Mouse (Mus musculus) forebrain, embryonic 10.5 days (tissue): ENCODE measurements around the gene Amotl2. TPM values are rescaled to one million over a fixed set of nuclear protein-coding genes. Genes with fewer than 3 reads are reported as not detected.

Experiments
- DNase-seq: peaks from one replicate; pipeline ENCODE4 v3.0.0-alpha.2; 2017; ENCODE audit warnings: low spot score; ENCODE audit errors: extremely low spot score
- H3K27ac ChIP-seq: fragments of 300-500 bp; sonication (generic); 2 replicates; pipeline ENCODE4 v1.5.1; 2016; ENCODE audit warnings: mild to moderate bottlenecking
- H3K27me3 ChIP-seq: fragments of 300-500 bp; sonication (generic); 2 replicates; pipeline ENCODE4 v1.6.1; 2016; ENCODE audit warnings: mild to moderate bottlenecking; ENCODE audit not compliant: poor library complexity, severe bottlenecking
- H3K36me3 ChIP-seq: fragments of 300-500 bp; sonication (generic); replicated peaks from 2 replicates; pipeline ENCODE4 v1.6.1; 2016; ENCODE audit warnings: mild to moderate bottlenecking, moderate library complexity
- H3K4me1 ChIP-seq: fragments of 300-500 bp; sonication (generic); 2 replicates; pipeline ENCODE4 v1.6.1; 2016
- H3K4me3 ChIP-seq: fragments of 300-500 bp; sonication (generic); 2 replicates; pipeline ENCODE4 v1.5.1; 2016; ENCODE audit warnings: mild to moderate bottlenecking, moderate library complexity
- H3K9me3 ChIP-seq: fragments of 300-500 bp; sonication (generic); 2 replicates; pipeline ENCODE4 v1.6.1; 2016; ENCODE audit warnings: mild to moderate bottlenecking, moderate library complexity
- WGBS: fragments of 180-500 bp; shearing (Covaris S2); methylation state at CpG from one replicate; pipeline ENCODE4 v1.1.7; 2016; 5-methylcytosine and 5-hydroxymethylcytosine counted together
- polyA plus RNA-seq: library from polyadenylated mRNA; unstranded; fragments of >200 nt; fragmentation: Nextera tagmentation; extraction: Ambion mirVana; gene quantifications from 2 replicates; pipeline ENCODE4 v1.2.1, GENCODE M21; 2016

The Amotl2 gene
- polyA plus RNA-seq, 1 experiment from 2014 or later, result 49.9 TPM

DNA sequence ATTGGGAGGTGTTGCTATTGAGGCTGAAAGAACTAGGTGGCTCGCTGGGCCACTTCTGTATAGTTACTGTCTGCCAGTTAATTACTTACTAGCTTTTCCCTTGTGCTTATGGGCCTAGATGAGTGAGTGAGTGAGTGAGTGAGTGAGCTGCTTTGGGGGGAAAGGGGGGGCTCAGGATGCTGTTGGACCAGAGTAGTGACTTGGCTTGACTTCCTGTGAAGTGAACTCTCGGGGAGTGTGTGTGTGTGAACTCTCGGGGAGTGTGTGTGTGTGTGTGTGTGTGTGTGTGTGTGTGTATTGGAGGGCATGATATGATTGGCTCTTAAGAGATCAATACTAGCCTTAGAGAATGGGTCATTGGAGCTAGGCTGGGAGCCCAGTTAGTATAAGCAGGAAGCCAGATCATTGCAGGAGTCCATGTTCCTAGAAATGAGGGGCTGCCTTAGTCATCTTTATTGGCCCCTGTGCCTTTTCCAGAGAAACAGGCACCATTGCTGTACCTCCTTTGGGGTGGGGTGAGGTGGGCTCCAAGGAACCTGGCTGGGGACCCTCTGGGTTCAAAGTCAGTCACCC, 5.0 kb downstream of the Amotl2 start:
- Histone ChIP-seq H3K27ac (peak overlapping the region; percentile 79), H3K36me3 (peaks cover 68% of the 10 kb centered on the region)
- no peak for DNase-seq

DNA sequence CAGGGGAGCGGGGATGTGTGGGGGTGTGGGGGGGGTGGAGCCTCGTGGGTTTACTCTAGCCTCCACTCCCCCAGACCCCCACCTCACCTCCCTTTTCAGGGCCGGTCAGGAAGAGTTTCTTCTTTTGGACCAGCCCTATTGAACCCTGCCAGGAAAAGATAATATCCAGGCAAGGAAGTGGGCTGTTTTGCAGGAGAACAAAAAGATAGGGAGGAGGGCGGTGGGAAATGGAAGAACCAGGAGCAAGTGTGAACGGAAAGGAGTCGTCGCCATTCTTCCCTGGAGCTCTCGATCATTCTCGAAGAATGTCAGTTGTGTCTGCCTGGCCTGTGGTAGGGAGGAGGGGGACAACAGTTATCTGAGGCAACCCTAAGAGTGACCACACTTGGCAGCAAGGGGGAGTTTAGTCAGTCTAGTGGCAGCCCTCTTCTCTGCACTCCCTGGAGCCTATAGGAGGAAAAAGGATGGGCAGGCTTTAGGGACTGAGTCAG, 5.6 kb downstream of the Amotl2 start:
- peaks cover 74% of the 10 kb centered on the region for H3K36me3 ChIP-seq
- H3K4me3 ChIP-seq, result peak overlapping the region; percentile 67
- peak overlapping the region; percentile 79 for H3K27ac ChIP-seq
- H3K9me3 ChIP-seq, result no peaks in the 10 kb centered on the region
- H3K27me3 ChIP-seq, result no peaks in the 10 kb centered on the region
- DNase-seq, result no peak
- 55% methylated on average over 9 of the region's 9 CpGs for WGBS
- peaks cover 88% of the 10 kb centered on the region for H3K4me1 ChIP-seq

More for the DNA sequence above, 5.0 kb downstream of the Amotl2 start:
- H3K9me3 ChIP-seq, result no peaks in the 10 kb centered on the region
- 60% methylated on average over 3 of the region's 3 CpGs for whole genome bisulfite sequencing
- no peaks in the 10 kb centered on the region for H3K27me3 ChIP-seq
- peaks cover 88% of the 10 kb centered on the region for H3K4me1 ChIP-seq
- H3K4me3 ChIP-seq, result peak overlapping the region; percentile 67

DNA sequence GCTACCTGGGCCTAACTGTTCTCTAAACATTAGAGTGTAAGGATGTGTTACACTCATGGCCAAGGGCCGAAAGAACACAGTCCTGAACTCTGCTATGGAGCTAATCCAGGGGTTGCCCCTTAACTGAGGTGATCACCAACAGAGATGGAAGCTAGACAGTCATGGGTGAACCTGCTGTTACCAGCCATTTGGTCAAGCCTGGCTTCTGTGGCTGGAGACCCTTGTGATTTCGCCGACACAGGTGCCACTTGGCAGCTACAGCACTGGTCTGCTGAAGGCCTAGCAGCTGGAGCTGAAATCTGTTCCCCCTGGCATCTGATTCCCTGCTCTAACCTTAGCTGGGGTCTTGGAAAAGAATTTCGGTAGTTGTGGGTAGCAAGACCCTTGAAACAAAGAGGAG, 6.3 kb downstream of the Amotl2 start:
- H3K27me3 ChIP-seq, result no peaks in the 10 kb centered on the region
- H3K36me3 ChIP-seq, result peaks cover 80% of the 10 kb centered on the region
- DNase-seq, result no peak
- 84% methylated on average over 4 of the region's 4 CpGs for WGBS
- peak overlapping the region; percentile 67 for H3K4me3 ChIP-seq
- peaks cover 88% of the 10 kb centered on the region for H3K4me1 ChIP-seq
- H3K27ac ChIP-seq, result peak overlapping the region; percentile 79
- H3K9me3 ChIP-seq, result no peaks in the 10 kb centered on the region

DNA sequence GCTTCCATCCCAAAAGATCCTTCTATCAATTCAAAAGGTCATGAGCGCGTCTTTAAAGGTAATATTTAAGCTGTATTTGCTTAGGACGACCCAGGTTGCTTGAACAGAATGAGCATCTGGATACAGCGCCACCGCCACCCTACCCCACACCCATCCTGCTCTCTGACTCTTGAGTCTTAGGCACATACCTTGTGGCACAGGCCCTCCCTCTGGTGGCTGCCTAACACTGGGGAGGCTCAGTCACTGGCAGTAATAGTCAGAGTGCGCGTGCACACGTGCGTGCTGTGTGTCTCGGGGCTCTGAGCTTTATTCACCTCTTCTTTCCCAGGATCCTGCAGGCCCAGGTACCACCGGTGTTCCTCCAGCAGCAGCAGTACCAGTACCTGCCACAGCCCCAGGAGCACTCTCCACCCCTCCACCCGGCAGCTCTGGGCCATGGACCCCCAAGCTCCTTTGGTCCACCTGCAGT, 6.8 kb downstream of the Amotl2 start:
- WGBS, result 80% methylated on average over 12 of the region's 12 CpGs
- H3K36me3 ChIP-seq, result peaks cover 86% of the 10 kb centered on the region
- peak overlapping the region; percentile 67 for H3K4me3 ChIP-seq
- DNase-seq, result no peak
- no peaks in the 10 kb centered on the region for H3K9me3 ChIP-seq
- H3K4me1 ChIP-seq, result peaks cover 90% of the 10 kb centered on the region
- H3K27me3 ChIP-seq, result no peaks in the 10 kb centered on the region
- H3K27ac ChIP-seq, result peak overlapping the region; percentile 79

DNA sequence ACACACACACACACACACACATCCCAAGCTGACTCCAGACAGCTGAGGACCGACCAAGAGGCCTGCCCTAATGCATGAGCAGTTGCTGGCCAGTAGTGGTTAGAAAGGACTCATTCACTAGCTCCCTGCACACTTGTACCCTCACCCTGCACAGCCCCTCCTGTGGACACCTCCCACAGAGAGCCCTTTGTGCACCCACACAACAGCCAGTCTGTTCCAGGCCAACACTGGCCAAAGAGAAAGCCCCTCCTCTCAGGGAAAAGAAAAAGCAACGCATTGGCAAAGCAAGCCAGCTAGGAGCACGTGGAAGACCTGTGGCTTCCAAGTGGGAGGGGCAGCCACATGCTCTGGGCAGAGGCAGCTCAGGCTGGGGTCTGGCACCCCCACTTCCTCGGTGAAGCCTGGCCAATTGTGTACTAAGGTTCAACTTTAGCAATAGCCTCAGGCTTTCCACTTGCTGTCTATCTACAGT, 7.6 kb downstream of the Amotl2 start:
- peaks cover 93% of the 10 kb centered on the region for H3K36me3 ChIP-seq
- peak overlapping the region; percentile 79 for H3K27ac ChIP-seq
- DNase-seq, result no peak
- H3K27me3 ChIP-seq, result no peaks in the 10 kb centered on the region
- H3K9me3 ChIP-seq, result no peaks in the 10 kb centered on the region
- H3K4me3 ChIP-seq, result peak overlapping the region; percentile 67
- peaks cover 92% of the 10 kb centered on the region for H3K4me1 ChIP-seq
- 17% methylated on average over 4 of the region's 4 CpGs for WGBS

DNA sequence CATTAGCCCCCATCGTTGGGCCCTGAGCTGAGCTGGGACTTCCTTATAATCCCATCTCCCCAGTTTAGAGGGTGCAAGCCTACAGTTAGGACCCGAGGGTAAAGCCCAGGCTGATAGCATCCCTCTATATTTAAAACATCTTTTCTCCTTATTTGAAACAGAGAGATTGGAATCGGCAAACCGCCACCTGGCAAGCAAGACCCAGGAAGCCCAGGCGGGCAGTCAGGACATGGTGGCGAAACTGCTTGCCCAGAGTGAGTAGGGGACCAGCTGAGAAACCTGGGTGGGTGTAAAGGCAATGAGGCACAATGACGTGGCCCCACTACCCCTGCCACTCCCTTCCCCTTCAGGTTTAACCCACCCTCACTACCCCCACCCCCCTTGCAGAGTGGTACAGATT, 8.5 kb downstream of the Amotl2 start:
- H3K9me3 ChIP-seq, result no peaks in the 10 kb centered on the region
- no peak for DNase-seq
- 78% methylated on average over 7 of the region's 7 CpGs for WGBS
- H3K36me3 ChIP-seq, result peaks cover 100% of the 10 kb centered on the region
- peak overlapping the region; percentile 37; the same call in 1 of the 2 replicates for H3K4me3 ChIP-seq
- H3K27me3 ChIP-seq, result no peaks in the 10 kb centered on the region
- H3K27ac ChIP-seq, result peak overlapping the region; percentile 82
- H3K4me1 ChIP-seq, result peaks cover 92% of the 10 kb centered on the region

DNA sequence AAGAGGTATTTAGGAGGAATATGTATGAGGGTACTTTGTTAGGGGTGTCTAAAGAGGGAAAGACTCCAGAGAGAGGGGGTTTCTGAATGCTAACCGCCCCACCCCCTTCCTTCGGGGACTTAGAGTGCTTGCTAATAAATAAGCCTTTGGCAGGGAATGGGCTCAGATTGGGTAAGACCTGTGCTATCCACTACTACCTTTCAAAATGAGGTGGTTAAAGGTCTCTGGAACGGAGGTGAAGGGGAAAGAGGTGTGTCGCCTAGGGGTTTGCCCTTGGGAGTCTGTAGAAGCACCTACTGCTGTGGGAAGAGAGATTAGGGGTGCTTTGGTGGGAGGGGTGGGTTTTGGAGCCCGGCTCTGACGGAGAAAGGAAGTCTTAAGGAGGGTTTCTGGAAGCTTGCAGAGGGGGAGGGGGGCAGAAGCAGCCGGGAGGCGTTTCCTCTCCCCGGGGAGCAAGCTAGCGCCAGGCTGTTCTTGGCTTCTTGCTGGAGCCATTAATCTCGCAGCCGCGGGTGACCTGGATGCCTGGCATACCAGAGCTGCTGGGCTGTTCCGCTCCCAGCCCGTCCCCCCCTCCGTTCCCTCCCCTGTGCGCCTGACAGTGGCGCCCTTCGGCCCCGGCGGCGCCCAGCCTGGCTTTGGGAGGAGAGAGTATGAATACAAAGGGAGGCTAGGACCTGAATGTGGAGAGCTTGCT, 9.6 kb downstream of the Amotl2 start:
- peak; percentile 83 for DNase-seq
- Histone ChIP-seq H3K36me3 (peaks cover 100% of the 10 kb centered on the region), H3K9me3 (no peaks in the 10 kb centered on the region), H3K27me3 (no peaks in the 10 kb centered on the region), H3K27ac (peak overlapping the region; percentile 82), H3K4me1 (peaks cover 84% of the 10 kb centered on the region), H3K4me3 (peak overlapping the region; percentile 37)
- WGBS, result under 1% methylated on average over 22 of the region's 22 CpGs

DNA sequence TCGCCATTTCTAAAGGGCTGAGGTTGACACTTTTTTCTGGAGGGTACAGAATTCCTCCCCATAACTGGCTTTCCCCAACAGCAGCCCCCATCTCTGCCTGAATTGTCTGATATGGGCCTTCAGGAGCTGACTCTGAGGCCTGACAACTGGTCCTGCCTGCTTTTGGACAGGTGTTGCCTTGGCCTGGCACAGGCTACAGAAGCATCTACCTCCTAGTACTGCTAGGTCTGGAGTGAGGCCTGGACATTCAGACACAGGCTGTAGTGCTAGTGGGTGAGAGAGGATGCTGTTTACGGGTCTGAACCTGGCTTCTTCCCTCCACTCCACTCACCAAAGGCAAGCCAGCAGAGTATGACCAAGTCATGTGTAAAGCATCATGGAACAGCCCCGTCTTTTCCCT, 10.3 kb downstream of the Amotl2 start:
- peaks cover 100% of the 10 kb centered on the region for H3K36me3 ChIP-seq
- no peak for DNase-seq
- 62% methylated on average over 3 of the region's 3 CpGs for WGBS
- H3K4me1 ChIP-seq, result peaks cover 81% of the 10 kb centered on the region
- H3K4me3 ChIP-seq, result peak overlapping the region; percentile 37; the same call in 1 of the 2 replicates
- no peaks in the 10 kb centered on the region for H3K27me3 ChIP-seq
- peak overlapping the region; percentile 82 for H3K27ac ChIP-seq
- no peaks in the 10 kb centered on the region for H3K9me3 ChIP-seq

DNA sequence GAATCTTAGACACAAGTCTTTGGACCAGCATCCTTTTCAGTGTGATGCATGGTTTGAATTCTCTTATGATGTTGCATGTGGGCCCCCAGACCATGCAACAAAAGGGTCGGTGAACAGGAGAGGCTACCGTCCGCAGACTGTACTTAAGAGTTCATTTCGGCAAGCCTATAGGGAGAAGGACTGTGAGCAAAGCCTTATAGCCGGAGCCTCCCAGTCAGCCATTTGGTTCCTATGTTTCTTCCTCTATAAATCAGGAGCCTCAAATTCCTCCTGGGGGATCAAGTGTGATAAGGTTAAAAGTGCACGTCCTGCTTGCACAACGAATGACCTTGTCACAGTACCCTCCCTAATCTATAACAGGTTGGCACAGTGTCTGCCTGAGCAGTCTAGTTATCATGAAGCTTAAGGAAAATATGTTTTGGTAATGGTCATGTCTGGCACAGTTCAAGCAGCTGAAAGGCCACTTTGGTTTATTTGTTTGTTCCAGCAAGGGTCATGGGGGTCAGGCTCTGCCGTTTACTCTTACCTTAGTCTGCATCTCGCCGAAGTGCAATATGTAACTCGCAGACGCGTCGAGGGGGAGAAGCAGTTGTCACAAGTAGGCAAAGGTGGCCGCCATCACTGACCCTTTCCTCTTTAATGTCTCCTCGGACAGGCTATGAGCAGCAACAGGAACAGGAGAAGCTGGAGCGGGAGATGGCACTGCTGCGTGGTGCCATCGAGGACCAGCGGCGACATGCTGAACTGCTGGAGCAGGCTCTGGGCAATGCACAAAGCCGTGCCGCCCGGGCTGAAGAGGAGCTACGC, 11.4 kb downstream of the Amotl2 start:
- H3K27ac ChIP-seq, result no peak overlapping the region
- no peak overlapping the region for H3K4me3 ChIP-seq
- no peak for DNase-seq
- 90% methylated on average over 25 of the region's 25 CpGs for WGBS
- H3K9me3 ChIP-seq, result no peaks in the 10 kb centered on the region
- H3K36me3 ChIP-seq, result peaks cover 100% of the 10 kb centered on the region
- peaks cover 75% of the 10 kb centered on the region for H3K4me1 ChIP-seq
- H3K27me3 ChIP-seq, result no peaks in the 10 kb centered on the region

DNA sequence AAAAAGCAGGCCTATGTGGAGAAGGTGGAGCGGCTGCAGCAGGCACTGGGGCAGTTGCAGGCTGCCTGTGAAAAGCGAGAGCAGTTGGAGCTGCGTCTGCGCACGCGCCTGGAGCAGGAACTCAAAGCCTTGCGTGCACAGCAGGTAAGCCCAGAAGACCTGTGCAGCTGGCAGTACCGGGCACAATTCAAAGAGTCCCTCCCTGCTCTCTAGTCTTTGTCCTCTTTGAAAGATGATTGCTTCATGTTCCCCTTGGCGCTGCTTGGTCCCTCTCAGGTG, 11.9 kb downstream of the Amotl2 start:
- 94% methylated on average over 9 of the region's 9 CpGs for WGBS
- DNase-seq, result no peak
- Histone ChIP-seq H3K4me3 (no peak overlapping the region), H3K36me3 (peaks cover 100% of the 10 kb centered on the region), H3K27me3 (no peaks in the 10 kb centered on the region), H3K27ac (no peak overlapping the region), H3K9me3 (no peaks in the 10 kb centered on the region), H3K4me1 (peaks cover 69% of the 10 kb centered on the region)

DNA sequence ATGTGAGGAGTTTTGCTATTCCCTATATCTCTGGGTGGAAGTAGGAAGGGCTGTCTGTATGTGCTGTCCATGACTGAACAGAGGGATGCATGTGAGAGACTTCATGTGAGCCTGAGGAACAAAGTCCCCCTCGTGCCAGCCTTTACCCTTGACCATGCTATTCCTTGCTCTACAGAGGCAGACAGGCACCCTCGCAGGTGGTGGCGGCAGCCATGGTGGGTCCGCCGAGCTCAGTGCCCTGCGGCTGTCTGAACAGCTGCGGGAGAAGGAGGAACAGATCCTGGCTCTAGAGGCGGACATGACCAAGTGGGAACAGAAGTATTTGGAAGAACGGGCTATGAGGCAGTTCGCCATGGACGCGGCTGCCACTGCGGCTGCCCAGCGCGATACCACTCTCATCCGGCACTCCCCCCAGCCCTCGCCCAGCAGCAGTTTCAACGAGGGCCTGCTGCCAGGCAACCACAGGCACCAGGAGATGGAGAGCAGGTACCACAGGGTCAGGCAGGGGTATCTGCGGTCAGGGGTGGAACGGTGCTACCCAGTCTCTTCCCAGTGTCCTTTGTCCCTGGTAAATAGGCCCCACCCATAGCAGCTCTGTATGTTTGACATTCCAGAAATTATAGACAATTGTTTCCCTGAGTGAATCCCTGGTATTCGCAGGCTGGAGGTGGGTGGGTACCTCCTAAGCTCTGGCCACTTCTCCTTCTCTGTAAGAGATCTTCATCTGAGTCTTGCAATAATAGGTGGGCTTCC, 12.8 kb downstream of the Amotl2 start:
- Histone ChIP-seq H3K4me1 (peaks cover 61% of the 10 kb centered on the region), H3K9me3 (no peaks in the 10 kb centered on the region), H3K27me3 (no peaks in the 10 kb centered on the region), H3K4me3 (no peak overlapping the region), H3K36me3 (peaks cover 100% of the 10 kb centered on the region), H3K27ac (no peak overlapping the region)
- 96% methylated on average over 21 of the region's 21 CpGs for WGBS
- DNase-seq, result no peak

DNA sequence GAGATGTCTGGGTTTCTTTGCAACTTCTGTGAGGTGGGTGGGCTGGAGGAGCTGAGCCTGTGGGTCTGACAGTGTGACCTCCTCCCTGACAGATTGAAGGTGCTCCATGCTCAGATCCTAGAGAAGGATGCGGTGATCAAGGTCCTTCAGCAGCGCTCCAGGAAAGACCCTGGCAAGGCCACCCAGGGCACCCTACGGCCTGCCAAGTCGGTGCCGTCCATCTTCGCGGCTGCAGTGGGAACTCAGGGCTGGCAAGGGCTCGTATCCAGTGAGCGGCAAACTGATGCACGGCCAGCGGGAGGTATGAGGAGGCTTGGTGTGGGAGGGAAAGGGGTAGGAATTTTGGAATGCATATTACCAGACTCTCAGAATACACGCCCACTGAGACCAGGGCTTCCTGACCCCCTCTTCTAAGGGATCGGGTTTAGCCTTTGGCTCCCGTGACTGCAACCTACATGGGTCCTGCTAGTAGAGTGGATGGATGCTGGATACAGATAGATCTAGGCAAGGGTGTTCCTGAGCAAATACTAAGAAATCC, 13.5 kb downstream of the Amotl2 start:
- no peak for DNase-seq
- WGBS, result 94% methylated on average over 14 of the region's 14 CpGs
- Histone ChIP-seq H3K4me1 (peaks cover 54% of the 10 kb centered on the region), H3K27ac (no peak overlapping the region), H3K27me3 (no peaks in the 10 kb centered on the region), H3K4me3 (no peak overlapping the region), H3K36me3 (peaks cover 98% of the 10 kb centered on the region), H3K9me3 (no peaks in the 10 kb centered on the region)
